Mouse (Mus musculus) lung, postnatal 0 days (tissue): ENCODE measurements around the gene Mroh8.

ENCODE experiments used
- CTCF ChIP-seq: IDR thresholded peaks from 2 replicates; pipeline ENCODE4 v1.5.1; 2016; ENCODE audit warnings: antibody characterized with exemption, mild to moderate bottlenecking
- EP300 ChIP-seq: IDR thresholded peaks from 2 replicates; pipeline ENCODE4 v1.6.1; 2016; ENCODE audit warnings: antibody characterized with exemption, mild to moderate bottlenecking, control low read depth

DNA sequence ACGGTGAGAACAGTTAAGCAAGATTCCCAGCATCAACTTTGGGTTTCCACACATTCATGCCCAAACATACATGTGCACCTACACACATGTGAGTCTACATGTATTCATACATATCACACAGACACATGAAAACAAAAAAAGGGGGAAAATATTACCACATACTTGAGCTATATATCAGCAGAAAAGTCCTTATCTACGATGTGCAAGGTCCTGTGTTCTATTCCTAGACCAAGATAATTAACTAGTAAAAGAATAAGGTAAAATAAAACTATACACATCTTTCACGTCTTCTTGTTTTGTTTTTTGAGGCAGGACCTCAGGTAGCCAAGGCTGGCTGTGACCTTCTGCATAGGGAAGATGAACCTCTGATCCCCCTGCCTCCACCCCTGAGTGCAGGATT lies 103.1 kb downstream of the Mroh8 start:
- TF ChIP-seq EP300 (no peak), CTCF (no peak)
